Mouse (Mus musculus): ENCODE data around the gene Slc4a4.

GRCm38 (mm10) chr5:89171025-89171718 is 284.6 kb downstream of the Slc4a4 start:
- no peak for TF ChIP-seq CTCF (IDR thresholded peaks at IDR 0.05; ENCODE audit: extremely low read depth, insufficient read depth, low read length)
- no peak for TF ChIP-seq POLR2A (IDR thresholded peaks at IDR 0.05; ENCODE audit: extremely low read depth, insufficient read depth, low read length)
